Mouse (Mus musculus): ENCODE data around the gene Slc46a1. TPM values are rescaled to one million over a fixed set of nuclear protein-coding genes. Genes with fewer than 3 reads are reported as not detected.
A peak's percentile ranks its signal among the peaks of the same experiment; 100 is the strongest.

Gene Slc46a1
- 6.0 and 7.3 TPM in 2 replicates for polyA plus RNA-seq (2016; fragmentation: Nextera tagmentation; extraction: Ambion mirVana)

DNA sequence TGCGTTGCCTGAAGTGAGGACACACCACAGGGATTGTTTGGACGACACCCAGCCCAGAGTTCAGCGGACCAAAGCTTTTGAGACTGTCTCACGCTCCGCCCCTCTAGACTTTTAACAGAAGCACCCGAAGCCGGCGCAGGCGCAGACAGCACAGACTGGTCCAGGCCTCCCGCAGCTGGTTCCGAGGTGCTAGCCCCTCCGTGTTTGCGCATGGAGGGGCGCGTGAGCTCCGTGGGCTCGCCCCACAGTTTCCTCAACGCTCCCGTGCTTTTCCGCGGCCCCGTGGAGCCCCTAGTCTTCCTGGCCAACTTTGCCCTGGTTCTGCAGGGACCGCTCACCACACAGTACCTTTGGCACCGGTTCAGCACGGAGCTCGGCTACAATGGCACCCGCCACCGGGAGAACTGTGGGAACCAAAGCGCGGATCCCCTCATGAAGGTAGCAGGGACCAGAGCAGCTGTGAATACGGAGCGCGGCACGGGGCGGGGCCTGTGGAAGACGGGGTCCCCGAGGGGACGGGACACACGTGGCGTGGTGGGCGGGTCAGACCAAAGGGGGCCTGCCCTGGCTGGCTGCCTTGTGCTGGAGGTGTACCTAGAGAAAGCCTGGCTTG is at the start of gene Slc46a1:
Gene Slc46a1 (plus strand): TSS at position 130 of the 613 bp plus-strand sequence.
- under 1% methylated on average over 41 of the region's 41 CpGs for WGBS
- H3K9me3 ChIP-seq (replicated peaks), result peaks cover 7% of the 10 kb centered on the region; the same call in 1 of the 2 replicates
- no peaks in the 10 kb centered on the region for H3K36me3 ChIP-seq
- H3K27me3 ChIP-seq (replicated peaks), result no peaks in the 10 kb centered on the region
- H3K27ac ChIP-seq (ENCODE audit: poor library complexity, severe bottlenecking), result peak within 1 kb of the TSS; percentile 69
- peak; percentile 92 for ATAC-seq (ENCODE audit: insufficient number of reproducible peaks, low FRiP score)
- peak within 1 kb of the TSS; percentile 69 for H3K4me2 ChIP-seq
- peaks cover 28% of the 10 kb centered on the region for H3K4me1 ChIP-seq (replicated peaks)
- H3K9ac ChIP-seq, result peak within 1 kb of the TSS; percentile 72
- peak within 1 kb of the TSS; percentile 57 for H3K4me3 ChIP-seq

DNA sequence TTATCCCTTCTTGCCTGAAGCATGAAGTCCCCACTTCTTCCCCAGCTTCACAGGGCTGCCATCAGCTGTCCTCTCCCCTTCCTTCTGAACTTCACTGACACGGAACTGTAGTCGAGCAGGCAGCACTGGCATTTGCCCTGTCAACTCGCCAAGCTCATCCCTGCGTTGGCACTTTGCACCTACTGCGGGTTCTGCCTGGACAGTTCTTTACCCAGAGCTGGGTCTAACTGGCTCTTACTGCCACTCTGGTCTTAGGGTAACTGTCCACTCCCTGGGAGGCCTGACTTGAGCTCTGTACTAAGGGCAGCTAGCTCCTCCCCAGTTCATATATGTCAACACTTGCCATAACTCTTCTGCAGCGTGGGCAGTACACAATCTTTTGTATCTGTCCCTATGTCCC is 48.6 kb upstream of the Slc46a1 start:
- H3K27me3 ChIP-seq (replicated peaks), result peaks cover 62% of the 10 kb centered on the region
- H3K9ac ChIP-seq, result no peak overlapping the region
- H3K36me3 ChIP-seq, result no peaks in the 10 kb centered on the region
- H3K9me3 ChIP-seq (replicated peaks), result no peaks in the 10 kb centered on the region
- H3K4me2 ChIP-seq, result no peak overlapping the region
- no peak overlapping the region for H3K27ac ChIP-seq (ENCODE audit: poor library complexity, severe bottlenecking)
- no peak overlapping the region for H3K4me3 ChIP-seq
- WGBS, result 81% methylated on average over 6 of the region's 6 CpGs
- no peak for ATAC-seq (ENCODE audit: insufficient number of reproducible peaks, low FRiP score)
- no peaks in the 10 kb centered on the region for H3K4me1 ChIP-seq (replicated peaks)

DNA sequence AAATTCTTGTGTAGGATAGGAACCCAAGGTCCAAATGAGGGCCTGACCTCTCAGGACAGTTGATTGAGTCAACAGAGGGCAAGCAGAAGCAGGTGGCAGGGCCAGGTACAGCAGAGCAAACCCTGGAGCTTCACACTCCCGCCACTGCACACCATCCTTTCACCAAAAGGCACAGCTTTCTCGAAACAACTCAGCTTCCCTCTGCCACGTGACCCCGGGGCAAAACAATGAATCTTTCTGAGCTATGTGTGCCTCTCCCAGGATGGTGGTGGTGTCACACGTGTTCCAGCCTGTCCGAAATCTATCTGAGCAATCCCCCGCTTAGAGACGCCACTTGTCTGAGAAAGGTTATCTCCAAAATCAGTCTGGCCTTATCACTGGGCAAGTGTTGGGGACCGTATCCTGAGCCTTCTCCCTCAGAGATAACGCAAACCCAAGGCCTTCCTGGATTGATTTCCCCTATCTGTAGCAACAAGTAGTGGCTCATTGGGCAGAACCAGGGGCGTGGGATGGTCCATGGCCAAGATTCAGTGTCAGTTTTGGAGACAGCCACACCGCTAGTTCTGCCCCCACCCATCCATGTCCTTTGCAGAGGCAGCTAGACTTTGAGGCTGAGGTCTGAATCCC is 45.1 kb upstream of the Slc46a1 start:
- Histone ChIP-seq H3K4me1 (replicated peaks) (no peaks in the 10 kb centered on the region), H3K4me2 (no peak overlapping the region), H3K27ac (ENCODE audit: poor library complexity, severe bottlenecking) (no peak overlapping the region), H3K9ac (no peak overlapping the region), H3K27me3 (replicated peaks) (peaks cover 57% of the 10 kb centered on the region), H3K36me3 (no peaks in the 10 kb centered on the region), H3K9me3 (replicated peaks) (no peaks in the 10 kb centered on the region), H3K4me3 (no peak overlapping the region)
- no peak for ATAC-seq (ENCODE audit: insufficient number of reproducible peaks, low FRiP score)
- WGBS, result 45% methylated on average over 12 of the region's 12 CpGs

DNA sequence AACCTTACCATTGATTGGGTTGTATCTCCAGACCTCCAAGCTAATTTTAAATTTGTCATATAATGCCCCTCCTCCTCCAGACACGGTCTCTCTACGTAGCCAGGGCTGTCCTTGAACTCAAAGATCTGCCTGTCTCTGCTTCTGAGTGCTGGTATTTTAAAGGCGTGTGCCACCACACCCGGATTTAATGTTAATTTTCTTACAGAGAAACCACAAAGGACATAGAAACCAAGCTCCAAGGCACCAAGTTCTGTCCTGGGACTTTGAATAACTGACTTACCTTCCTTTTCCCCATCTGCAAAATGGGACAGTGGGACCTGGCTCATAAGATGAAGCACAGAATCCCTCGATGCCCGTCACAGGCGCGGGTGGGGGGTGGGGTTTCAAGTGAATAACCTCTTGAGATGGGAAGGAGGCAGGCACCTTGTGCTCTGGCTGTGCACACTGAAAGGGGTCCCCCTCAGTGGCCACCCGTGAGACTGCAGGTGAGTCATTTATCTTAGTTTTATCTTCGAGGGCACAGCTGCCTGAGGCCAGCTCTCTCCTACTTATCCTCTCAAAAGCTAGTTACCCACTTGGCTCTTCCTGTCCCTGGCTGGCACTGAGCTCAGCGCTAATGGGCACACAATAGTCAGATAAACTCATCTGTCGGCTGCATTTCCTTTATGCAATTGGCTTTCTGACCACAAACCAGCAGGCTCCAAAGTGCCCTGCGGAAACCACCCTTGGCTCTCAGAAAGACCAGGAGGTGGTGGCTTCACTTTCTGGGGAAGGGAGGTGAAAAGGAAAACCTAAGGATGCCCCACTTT is 44.1 kb upstream of the Slc46a1 start:
- no peaks in the 10 kb centered on the region for H3K9me3 ChIP-seq (replicated peaks)
- peaks cover 49% of the 10 kb centered on the region for H3K27me3 ChIP-seq (replicated peaks)
- no peak overlapping the region for H3K9ac ChIP-seq
- H3K36me3 ChIP-seq, result no peaks in the 10 kb centered on the region
- WGBS, result 49% methylated on average over 13 of the region's 13 CpGs
- H3K4me1 ChIP-seq (replicated peaks), result no peaks in the 10 kb centered on the region
- ATAC-seq (ENCODE audit: insufficient number of reproducible peaks, low FRiP score), result no peak
- H3K27ac ChIP-seq (ENCODE audit: poor library complexity, severe bottlenecking), result no peak overlapping the region
- no peak overlapping the region for H3K4me2 ChIP-seq
- H3K4me3 ChIP-seq, result no peak overlapping the region

DNA sequence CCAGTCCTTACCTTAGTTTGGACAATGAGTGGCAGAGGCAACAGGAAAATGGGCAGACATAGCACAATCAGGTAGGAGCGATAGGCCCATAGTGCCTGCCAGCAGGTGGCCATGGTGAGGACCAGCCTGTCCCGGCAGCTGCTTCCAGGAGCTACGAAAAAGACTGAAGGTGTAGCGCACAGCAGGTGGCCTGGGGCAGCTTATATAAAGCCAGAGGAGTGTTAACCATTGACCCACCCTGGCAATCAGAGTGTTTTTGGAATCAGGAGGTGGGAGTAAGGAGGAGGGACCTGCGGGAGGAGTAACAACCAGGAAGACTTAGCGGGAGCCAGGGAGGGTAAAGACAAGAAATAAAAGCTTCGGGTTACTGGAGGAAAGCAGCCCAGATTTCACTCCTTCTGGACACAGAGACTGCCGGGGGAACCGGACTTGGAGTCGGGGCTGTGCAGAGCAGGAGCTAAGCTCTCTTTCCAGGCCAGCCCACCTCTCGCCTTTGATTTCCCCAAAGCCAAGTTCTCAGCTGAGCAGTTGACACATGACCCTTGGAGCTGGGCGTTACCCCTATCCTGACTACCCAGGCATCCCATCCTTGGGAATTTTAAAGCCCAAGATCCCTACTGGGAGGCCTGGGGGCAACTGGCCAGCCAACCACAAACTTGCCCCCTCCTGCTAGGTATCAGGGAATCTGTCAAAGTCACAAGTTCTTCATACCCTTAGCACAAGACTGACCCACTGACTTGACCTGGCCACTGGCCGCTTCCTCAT is 43.3 kb upstream of the Slc46a1 start, which contains the start of gene Slc13a2:
Gene Slc13a2 (minus strand): TSS at position 163 of the 765 bp plus-strand sequence.
- no peak within 1 kb of the TSS for H3K4me2 ChIP-seq
- no peaks in the 10 kb centered on the region for H3K36me3 ChIP-seq
- no peak for ATAC-seq (ENCODE audit: insufficient number of reproducible peaks, low FRiP score)
- no peaks in the 10 kb centered on the region for H3K4me1 ChIP-seq (replicated peaks)
- no peak within 1 kb of the TSS for H3K9ac ChIP-seq
- whole genome bisulfite sequencing, result 22% methylated on average over 13 of the region's 13 CpGs
- H3K9me3 ChIP-seq (replicated peaks), result no peaks in the 10 kb centered on the region
- H3K27me3 ChIP-seq (replicated peaks), result peaks cover 42% of the 10 kb centered on the region
- no peak within 1 kb of the TSS for H3K27ac ChIP-seq (ENCODE audit: poor library complexity, severe bottlenecking)
- H3K4me3 ChIP-seq, result no peak within 1 kb of the TSS

DNA sequence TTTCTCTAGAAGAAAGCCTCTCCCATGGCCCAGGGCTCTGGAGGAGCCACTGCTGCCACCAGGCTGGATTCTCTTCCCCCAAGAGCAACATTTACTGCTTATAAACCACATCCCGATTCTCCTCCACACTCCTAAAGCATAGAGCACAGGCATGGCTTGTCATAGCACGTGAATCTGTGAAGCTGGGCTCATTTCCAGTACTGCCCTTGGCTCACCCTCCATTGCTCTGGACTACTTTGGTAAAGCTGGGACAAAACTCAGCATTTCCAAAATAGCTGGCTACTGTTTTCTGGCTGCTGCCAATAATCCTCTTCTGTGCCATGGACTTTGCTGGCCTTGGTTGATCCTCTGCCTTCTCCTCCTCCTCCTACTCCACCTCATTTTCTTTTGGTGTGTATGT is 41.1 kb upstream of the Slc46a1 start:
- H3K4me3 ChIP-seq, result no peak overlapping the region
- no peak for ATAC-seq (ENCODE audit: insufficient number of reproducible peaks, low FRiP score)
- no peaks in the 10 kb centered on the region for H3K4me1 ChIP-seq (replicated peaks)
- no peaks in the 10 kb centered on the region for H3K36me3 ChIP-seq
- no peak overlapping the region for H3K9ac ChIP-seq
- H3K4me2 ChIP-seq, result no peak overlapping the region
- WGBS, result 60% methylated on average over 2 of the region's 2 CpGs
- no peak overlapping the region for H3K27ac ChIP-seq (ENCODE audit: poor library complexity, severe bottlenecking)
- H3K27me3 ChIP-seq (replicated peaks), result peaks cover 34% of the 10 kb centered on the region
- no peaks in the 10 kb centered on the region for H3K9me3 ChIP-seq (replicated peaks)

DNA sequence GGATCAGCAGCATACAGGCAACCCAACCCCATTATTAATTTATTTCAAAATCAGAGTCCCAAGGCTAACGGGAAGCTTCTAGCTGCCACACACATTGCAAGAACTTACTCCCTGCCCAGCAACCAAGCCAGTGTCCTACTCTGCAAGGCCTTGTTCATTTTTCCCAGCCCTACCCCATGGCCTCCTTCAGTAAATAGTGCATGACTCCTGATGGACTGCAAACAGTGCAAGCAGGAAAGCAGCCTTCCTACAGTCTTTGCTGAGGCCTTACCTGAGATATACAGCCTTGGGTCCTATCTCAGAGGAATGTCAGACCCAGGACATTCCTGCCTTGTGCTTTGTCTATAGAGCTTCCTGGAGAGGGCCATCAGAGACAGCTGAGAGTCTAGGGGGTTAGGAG is 39.9 kb upstream of the Slc46a1 start:
- 95% methylated on average over 1 of the region's 1 CpGs for WGBS
- H3K4me3 ChIP-seq, result no peak overlapping the region
- no peaks in the 10 kb centered on the region for H3K9me3 ChIP-seq (replicated peaks)
- H3K27me3 ChIP-seq (replicated peaks), result peaks cover 24% of the 10 kb centered on the region
- ATAC-seq (ENCODE audit: insufficient number of reproducible peaks, low FRiP score), result no peak
- no peak overlapping the region for H3K9ac ChIP-seq
- no peaks in the 10 kb centered on the region for H3K4me1 ChIP-seq (replicated peaks)
- H3K36me3 ChIP-seq, result no peaks in the 10 kb centered on the region
- H3K27ac ChIP-seq (ENCODE audit: poor library complexity, severe bottlenecking), result no peak overlapping the region
- no peak overlapping the region for H3K4me2 ChIP-seq

DNA sequence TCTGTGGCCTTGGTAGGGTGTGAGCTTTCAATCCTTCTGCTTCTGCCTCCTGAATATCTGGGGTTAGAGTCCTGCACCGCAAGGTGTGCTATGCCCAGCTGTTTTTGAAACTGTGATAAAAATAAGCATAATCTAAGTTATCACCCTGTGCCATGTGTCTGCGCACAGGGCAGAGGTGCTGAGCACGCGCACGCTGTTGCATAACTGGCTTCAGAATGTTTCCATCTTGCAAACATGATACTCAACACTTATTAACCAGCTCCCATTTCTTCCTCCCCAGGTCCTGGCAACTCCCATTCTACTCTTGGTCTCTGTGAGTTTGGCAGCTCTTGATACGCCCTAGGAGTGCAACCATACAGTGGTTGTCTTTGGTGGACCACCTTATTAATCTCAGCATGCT is 37.8 kb upstream of the Slc46a1 start:
- Histone ChIP-seq H3K27ac (ENCODE audit: poor library complexity, severe bottlenecking) (no peak overlapping the region), H3K4me1 (replicated peaks) (no peaks in the 10 kb centered on the region), H3K9me3 (replicated peaks) (no peaks in the 10 kb centered on the region), H3K36me3 (no peaks in the 10 kb centered on the region), H3K4me3 (no peak overlapping the region), H3K9ac (no peak overlapping the region), H3K4me2 (no peak overlapping the region), H3K27me3 (replicated peaks) (peaks cover 6% of the 10 kb centered on the region)
- no peak for ATAC-seq (ENCODE audit: insufficient number of reproducible peaks, low FRiP score)
- 91% methylated on average over 6 of the region's 6 CpGs for WGBS

DNA sequence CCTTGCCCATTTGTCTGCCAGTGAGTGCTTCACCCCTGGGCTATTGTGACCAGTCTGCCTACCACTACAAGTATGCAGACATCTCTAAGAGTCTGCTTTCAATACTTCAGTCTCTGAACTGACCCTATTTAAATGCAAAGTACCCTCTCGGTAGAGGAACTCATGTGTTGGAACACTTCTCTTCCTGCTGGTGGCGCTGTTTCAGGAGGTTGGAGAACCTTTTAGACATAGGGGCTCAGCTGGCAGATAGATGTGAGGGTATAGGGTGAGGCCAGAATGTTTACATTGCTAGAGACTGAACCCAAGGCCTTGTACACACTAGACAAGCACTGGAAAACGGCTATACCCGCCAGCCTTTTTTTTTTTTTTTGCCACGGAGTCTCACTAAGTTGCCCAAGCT is 37.2 kb upstream of the Slc46a1 start:
- H3K4me2 ChIP-seq, result no peak overlapping the region
- 79% methylated on average over 5 of the region's 5 CpGs for WGBS
- no peaks in the 10 kb centered on the region for H3K9me3 ChIP-seq (replicated peaks)
- no peaks in the 10 kb centered on the region for H3K27me3 ChIP-seq (replicated peaks)
- no peak for ATAC-seq (ENCODE audit: insufficient number of reproducible peaks, low FRiP score)
- no peaks in the 10 kb centered on the region for H3K36me3 ChIP-seq
- no peak overlapping the region for H3K9ac ChIP-seq
- no peaks in the 10 kb centered on the region for H3K4me1 ChIP-seq (replicated peaks)
- no peak overlapping the region for H3K4me3 ChIP-seq
- no peak overlapping the region for H3K27ac ChIP-seq (ENCODE audit: poor library complexity, severe bottlenecking)

DNA sequence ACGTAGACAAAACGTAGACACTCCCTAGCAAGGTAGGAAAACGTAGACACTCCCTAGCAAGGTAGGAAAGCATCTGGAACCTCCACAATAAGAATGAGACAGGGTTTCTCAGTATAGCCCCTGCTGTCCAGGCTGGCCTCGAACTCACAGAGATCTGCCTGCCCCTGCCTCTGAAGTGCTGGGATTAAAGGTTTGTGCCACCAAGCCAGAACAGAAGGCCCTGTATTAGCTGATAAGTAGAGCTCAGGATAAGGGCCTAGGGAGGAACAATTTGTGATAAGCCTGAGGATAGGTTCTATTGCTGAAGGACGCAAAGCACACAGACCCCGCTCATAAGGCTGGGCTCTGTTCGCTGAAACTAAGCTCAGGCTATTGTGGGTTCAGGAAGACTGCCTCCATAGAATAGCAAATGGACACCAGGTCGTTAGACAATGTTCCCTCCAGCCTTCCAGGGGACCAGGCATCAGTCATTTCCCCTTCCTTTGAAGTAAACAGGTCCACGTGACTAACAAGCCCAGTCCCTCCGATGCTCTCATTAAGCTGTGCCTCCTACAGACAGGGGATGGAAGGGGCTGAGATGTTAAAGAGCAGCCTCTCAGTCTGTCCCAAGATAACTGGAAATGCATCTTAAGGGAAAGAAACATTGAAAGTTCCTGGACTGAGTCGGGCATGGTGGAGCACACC is 35.2 kb upstream of the Slc46a1 start:
- Histone ChIP-seq H3K27ac (ENCODE audit: poor library complexity, severe bottlenecking) (no peak overlapping the region), H3K27me3 (replicated peaks) (no peaks in the 10 kb centered on the region), H3K4me2 (no peak overlapping the region), H3K9me3 (replicated peaks) (no peaks in the 10 kb centered on the region), H3K4me1 (replicated peaks) (0 out of 2 replicates have a peak, but pooled peaks cover 3% of the 10 kb centered on the region), H3K4me3 (no peak overlapping the region), H3K36me3 (no peaks in the 10 kb centered on the region), H3K9ac (no peak overlapping the region)
- WGBS, result 39% methylated on average over 11 of the region's 11 CpGs
- no peak for ATAC-seq (ENCODE audit: insufficient number of reproducible peaks, low FRiP score)
